Mouse (Mus musculus) c-Kit-negative CD71-positive TER-119-positive erythroid progenitor cells, embryonic 14.5 days (primary cell): ENCODE data around the gene H2-T24.

Source experiments
- DNase-seq: peaks from one replicate; pipeline ENCODE4 v3.0.0-alpha.2; 2013; ENCODE audit warnings: low read depth, low spot score

H2-T24 gene

DNA sequence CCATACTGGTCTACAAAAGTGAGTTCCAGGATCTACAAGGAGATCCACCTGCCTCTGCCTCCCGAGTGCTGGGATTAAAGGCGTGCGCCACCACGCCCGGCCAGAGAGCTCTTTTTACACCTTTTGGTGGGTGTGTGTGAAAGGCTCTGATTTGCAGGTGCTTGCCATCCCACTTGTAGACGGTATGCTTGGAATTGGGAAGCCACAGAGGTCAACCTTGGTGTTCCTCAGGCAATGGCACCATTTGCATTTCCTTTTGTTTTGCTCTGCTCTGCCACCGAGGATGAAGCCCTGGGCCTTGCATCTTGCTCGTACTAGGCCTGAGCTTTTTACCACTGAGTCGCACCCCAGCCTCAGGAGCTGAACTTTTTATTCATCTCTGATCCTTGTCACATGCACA is 38.6 kb downstream of the H2-T24 start:
- no peak for DNase-seq

DNA sequence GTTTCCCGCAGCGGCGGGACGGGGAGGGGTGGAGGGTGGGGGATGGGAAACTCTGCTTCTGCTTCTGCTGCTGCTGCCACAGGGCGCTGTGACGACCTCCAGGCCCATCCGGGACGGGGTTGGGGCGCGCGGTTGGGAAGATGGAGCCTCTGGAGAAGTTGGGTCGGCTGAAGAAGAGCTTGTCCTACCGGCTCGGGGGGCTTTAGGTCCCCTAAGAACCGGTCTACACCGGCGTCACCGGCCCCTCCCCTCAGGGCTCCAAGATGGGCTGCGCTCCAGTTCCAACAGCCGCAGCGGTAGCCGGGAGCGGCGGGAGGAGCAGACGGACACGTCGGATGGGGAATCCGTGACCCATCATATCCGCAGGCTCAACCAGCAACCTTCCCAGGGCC is 40.0 kb downstream of the H2-T24 start:
- no peak for DNase-seq

DNA sequence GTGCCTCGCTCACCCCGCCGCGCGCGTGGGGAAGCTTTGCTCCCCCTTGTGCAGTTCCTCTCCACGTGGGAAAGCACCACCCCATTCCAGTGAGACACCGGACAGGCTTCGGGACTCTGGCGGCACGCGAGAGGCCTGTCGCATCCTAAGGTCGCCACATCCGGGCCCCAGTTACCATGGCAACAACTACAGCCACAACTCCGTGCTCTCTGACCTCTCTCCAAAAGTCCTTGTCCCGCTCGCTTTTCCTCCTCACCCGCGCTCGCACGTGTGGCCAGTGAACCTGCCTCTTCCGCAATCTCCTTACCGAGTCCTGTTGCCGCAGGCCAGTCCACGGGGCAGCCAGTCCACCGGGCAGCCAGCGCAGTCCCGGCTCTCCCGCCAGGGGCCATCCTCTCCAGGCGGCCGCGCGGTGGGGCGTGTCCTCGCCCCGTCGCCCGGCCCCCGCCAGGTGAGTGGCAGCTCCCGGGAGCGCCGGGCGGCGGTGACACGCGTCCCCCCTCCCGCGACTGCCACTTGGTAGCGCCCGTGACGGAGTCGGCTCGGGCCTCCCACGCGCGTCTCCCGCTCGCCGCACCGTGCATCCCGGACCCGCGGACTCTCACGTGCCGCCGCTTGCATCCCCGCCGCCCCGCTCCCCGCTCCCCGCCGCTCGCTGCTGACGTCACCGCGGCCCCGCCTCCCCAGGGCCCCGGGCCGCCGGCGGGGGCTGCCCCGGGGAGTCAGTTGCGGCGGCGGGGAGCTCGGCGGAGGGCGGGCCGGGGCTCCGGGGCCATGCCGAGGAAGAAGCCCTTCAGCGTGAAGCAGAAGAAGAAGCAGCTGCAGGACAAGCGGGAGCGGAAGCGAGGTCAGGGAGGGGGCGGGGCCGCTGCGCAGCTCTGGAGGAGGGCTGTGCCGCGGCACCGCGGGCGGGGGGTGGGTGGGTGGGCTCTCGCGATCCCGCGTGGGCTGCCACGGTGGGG is 40.7 kb downstream of the H2-T24 start, which contains the start of the genes Gnl1 and Prr3:
TSS of gene Gnl1 (plus strand) at position 451 of the 962 bp plus-strand sequence.
TSS of gene Prr3 (minus strand) at position 836 of the 962 bp plus-strand sequence.
- DNase-seq: peak; percentile 52

DNA sequence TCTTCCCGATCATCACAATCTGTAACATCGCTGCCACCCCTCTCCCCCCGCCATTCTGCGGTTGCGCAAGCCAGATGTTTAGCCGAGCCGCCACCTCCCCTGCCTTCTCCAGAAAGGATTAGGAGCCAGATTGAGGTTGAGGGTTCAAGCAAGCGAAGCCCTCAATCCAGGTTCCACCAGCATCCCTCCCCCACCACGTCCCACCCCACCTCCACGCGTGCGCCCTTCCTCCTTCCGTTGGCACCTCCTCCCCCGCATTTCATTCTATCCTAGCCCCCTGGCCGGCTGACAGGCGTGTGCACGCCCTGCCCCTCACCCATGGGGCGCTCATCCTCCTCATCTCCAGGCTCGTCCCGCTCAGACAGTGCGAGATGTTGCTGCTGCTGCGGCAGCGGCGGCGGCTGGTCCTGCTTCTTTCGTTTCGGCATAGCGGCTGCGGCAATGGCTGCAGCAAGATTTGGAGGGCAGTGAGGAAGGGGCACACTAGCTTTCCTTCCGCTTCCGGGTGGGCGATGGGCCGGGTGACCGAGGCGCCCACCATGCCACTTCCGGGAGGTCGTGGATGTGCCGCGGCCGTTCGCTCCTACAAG is 41.5 kb downstream of the H2-T24 start:
- no peak for DNase-seq

DNA sequence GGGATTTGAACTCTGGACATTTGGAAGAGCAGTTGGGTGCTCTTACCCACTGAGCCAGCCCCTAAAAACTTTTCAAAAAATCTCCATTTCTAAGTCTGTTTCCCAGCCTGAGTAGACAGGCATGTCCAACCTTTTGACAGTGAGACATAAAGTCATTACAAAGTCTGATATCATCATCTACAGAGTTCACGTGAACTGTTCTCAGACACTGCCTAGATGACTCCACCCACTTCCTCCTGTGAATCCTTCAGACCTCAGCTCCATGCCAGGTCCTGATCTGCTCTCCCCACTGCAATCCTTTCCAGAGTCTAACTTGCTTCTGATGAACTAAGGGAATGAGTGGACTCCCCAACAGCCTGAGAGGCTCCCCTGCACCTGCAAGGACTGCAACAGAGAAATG is 48.2 kb downstream of the H2-T24 start:
- DNase-seq: no peak

DNA sequence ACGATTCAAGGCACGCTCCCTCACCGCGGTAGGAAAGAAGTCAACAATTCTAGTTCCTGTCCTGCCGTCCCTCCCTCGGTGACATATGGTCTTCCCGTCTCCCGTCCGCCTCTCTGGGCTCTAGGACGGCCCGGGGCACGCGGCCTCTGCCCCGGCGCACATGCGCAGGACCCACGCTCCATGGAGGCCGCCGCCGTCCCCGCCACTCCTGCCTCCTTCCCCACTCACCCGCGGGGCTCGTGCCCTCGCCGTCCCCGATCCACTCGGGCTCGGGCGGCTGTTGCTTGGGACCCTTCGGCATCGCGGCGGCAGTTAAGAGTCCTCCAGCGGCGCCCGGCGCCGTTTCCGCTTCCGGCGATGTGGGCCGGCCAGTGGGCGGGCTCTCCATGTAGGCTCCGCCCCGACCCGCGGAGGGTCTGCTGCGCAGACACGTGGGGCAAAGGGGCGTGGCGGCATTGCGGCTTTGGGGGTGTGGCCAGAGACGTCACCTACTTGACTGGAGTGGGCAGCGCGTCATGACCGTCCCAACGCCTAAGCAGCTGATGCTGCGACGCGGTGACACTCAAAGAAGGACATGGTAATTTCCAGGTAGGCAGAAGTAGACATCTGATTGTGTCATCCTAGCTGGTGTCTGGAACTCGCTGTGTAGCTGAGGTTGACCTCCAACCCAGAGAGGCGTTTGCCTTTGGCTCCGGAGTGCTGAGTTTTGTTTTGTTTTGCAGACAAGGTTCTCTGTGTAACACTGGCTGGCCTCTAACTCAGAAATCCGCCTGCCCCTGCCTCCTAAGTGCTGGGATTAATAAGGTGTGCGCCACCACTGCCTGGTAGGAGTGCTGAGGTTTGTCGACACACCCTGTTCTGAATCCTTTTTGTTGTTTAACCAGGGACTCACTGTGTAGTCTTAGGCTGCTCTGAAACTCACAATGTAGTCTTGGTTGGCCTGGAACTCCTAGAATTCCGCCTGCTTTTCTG is 50.7 kb downstream of the H2-T24 start, which contains the start of gene Abcf1:
TSS of gene Abcf1 (minus strand) at position 344 of the 972 bp plus-strand sequence.
- DNase-seq: peak; percentile 95

DNA sequence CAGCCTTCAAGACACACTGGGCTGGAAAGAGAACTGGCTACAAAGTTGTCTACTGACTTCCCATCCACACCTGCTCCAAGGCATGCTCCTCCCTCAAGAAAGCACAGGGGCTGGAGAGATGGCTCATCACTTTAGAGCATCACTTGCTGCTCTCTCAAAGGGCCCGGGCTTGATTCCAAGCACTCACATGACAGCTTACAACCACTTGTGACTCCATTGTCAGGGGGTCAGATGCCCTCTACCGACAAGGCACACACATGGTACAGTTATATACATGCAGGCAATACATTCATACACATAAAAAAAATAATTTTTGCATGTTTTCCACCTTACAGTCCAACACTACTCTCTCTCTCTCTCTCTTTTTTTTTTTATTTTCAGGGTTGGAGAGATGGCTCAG is 52.7 kb downstream of the H2-T24 start:
- DNase-seq: no peak

DNA sequence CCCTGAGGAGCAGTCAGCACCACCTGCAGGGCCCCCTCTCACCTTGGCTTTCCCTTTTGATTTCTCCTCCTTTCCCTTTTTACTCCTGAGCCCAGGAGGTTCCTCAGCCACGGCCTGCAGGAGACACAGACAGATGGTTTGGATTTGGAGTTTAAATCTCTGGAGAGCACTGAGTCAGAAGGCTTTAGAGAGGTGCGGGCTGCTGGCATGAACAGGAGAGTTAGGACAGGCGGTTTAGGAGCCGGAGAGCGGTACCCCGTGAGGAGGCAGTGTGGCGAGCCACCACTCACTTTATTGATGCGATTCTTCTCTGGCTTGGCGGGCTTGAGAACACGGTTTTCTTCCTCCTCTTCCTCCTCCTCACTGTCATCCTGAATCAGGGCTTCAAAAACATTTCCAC is 57.1 kb downstream of the H2-T24 start:
- DNase-seq: no peak

DNA sequence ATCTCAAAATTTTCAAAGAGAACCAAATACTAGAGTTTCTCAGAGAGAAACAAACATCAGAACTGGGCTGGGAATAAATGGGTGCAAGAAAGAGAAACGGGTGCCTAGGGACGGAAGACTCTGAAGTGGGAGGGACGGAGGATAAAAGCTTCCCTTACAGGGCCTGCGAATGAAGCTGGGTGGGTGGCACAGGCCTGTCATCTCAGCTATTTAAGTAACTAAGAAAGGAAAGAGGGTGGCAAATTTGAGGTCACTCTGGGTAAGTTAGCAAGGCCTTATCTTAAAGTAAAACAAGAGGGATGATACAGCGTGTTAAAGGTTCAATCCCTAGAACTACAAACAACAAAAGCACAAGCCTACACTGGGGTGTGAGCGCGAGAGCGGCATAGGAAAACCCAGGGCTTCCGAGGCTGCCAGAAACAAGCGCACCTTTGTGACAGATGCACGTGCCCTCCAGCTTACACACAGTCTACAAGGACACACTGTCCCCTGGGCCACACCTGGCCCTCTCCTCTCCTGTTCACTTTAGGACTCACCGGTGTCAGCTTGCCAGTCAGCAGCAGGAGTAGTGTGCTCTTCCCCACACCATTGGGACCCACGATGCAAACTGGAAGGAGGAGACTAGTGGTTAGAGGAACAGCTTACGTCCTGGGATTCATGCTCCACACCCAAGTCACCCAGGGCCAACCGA is 61.7 kb downstream of the H2-T24 start:
- no peak for DNase-seq
